Mouse (Mus musculus): Measurements from ENCODE around the gene Cyp3a59. TPM values are rescaled to one million over a fixed set of nuclear protein-coding genes. Genes with fewer than 3 reads are reported as not detected.
"Not testable (repeated sequence)": the region's sequence is repeated elsewhere in the genome, so short reads cannot be mapped to it uniquely, and the experiment has no call there.

Cyp3a59 gene
- total and polyA plus RNA-seq, 3 experiments, result not detected

DNA sequence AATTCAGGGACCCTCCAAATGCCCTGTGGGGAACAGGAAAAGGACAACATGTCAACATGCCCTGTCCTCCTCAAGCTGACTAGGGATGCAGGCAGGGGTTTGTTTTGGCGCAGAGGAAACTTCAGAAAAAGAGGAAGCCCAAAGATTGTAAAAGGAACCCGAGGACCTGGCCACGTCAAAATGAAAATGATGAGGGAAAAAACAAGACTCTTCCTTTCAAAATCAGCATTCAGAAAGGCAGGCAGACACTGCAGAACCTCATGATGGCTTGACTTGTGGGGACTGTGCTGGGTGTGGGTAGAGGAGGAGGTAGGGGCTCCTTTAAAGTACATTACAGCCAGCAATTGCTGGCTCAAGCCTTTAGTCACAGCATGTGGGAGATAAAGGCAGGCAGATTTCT lies 71.4 kb downstream of the Cyp3a59 start:
- TF ChIP-seq KAT2A (conservative IDR thresholded peaks at IDR 0.05; ENCODE audit: low read depth, low read length) (no peak), SMC3 (IDR thresholded peaks at IDR 0.05; ENCODE audit: low read depth, low read length) (no peak), MYB (IDR thresholded peaks at IDR 0.05; ENCODE audit: low read depth, low read length) (no peak), MXI1 (IDR thresholded peaks at IDR 0.05; ENCODE audit: low read depth, low read length) (no peak), CHD2 (IDR thresholded peaks at IDR 0.05; ENCODE audit: low read length) (no peak), CTCF (IDR thresholded peaks at IDR 0.05 in 2 of 3, conservative IDR thresholded peaks at IDR 0.05 in 1 of 3; ENCODE audit: control insufficient read depth in 1 of 3, insufficient read depth in 1 of 3, low read depth in 2 of 3, low read length in 3 of 3, poor library complexity in 1 of 3, severe bottlenecking in 1 of 3) (no peak), RAD21 (IDR thresholded peaks at IDR 0.05; ENCODE audit: low read depth, low read length) (no peak), USF2 (IDR thresholded peaks at IDR 0.05; ENCODE audit: borderline replicate concordance in 1 of 2, insufficient read depth in 1 of 2, low read depth in 1 of 2, low read length in 2 of 2) (no peak), MEF2A (IDR thresholded peaks at IDR 0.05; ENCODE audit: extremely low read depth, insufficient replicate concordance, low read depth, low read length, poor library complexity, severe bottlenecking) (no peak), POLR2AphosphoS5 (IDR thresholded peaks at IDR 0.05; ENCODE audit: borderline replicate concordance, low read depth, low read length) (no peak), CHD1 (IDR thresholded peaks at IDR 0.05; ENCODE audit: low read depth, low read length) (no peak), TBP (IDR thresholded peaks at IDR 0.05; ENCODE audit: low read depth, low read length) (no peak), ELF1 (IDR thresholded peaks at IDR 0.05; ENCODE audit: low read depth, low read length) (no peak), EP300 (IDR thresholded peaks at IDR 0.05; ENCODE audit: low read depth in 1 of 2, low read length in 2 of 2) (no peak), POLR2A (IDR thresholded peaks at IDR 0.05; ENCODE audit: control insufficient read depth in 1 of 2, insufficient read depth in 1 of 2, low read depth in 1 of 2, low read length in 2 of 2, poor library complexity in 1 of 2) (no peak), TCF12 (IDR thresholded peaks at IDR 0.05; ENCODE audit: low read depth, low read length) (no peak), NELFE (IDR thresholded peaks at IDR 0.05; ENCODE audit: low read depth, low read length) (no peak), MYC (IDR thresholded peaks at IDR 0.05; ENCODE audit: low read depth, low read length) (no peak)
- Histone ChIP-seq H3K4me1 (ENCODE audit: control insufficient read depth in 1 of 2, insufficient read depth in 2 of 2, low read length in 2 of 2) (no peaks in the 10 kb centered on the region), H3K9me3 (replicated peaks; ENCODE audit: insufficient read depth, low read length) (no peaks in the 10 kb centered on the region), H3K27ac (ENCODE audit: control insufficient read depth, low read depth, low read length) (no peak overlapping the region), H3K9ac (ENCODE audit: control insufficient read depth, low read depth, low read length, poor library complexity, severe bottlenecking) (no peak overlapping the region), H3K36me3 (ENCODE audit: control insufficient read depth in 1 of 2, insufficient read depth in 2 of 2, low read length in 2 of 2) (no peaks in the 10 kb centered on the region), H3K4me3 (ENCODE audit: control insufficient read depth in 1 of 2, insufficient read depth in 1 of 2, low read depth in 2 of 2, low read length in 2 of 2) (no peak overlapping the region), H3K79me2 (ENCODE audit: control insufficient read depth, insufficient read depth, low read length, poor library complexity) (no peaks in the 10 kb centered on the region), H3K27me3 (ENCODE audit: control insufficient read depth in 1 of 2, insufficient read depth in 2 of 2, low read length in 2 of 2) (no peaks in the 10 kb centered on the region)
- DNase-seq (ENCODE audit: low read depth, low spot score), result no peak

DNA sequence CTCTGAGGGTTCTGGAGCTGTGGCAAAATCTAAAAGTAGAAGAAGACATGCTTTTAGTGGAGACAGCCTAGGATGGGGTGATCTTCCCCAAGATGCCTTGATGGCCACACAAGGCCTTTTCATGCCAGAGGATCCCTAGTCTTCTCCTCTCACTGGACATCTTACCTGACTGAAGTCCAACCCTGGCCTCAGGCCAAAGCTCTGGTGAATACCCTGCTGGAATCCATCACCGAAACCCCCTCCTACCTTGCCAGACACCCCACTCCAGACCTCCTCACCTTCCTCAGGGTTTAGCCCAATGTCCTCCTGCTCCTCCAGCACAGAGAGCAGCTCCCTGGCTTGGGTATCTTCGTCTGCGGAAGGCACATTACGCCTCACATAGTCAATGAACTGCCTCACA lies 79.3 kb downstream of the Cyp3a59 start:
- DNase-seq (ENCODE audit: low read depth, low spot score); H3K27me3 ChIP-seq (ENCODE audit: control insufficient read depth in 1 of 2, insufficient read depth in 2 of 2, low read length in 2 of 2); H3K4me3 ChIP-seq (ENCODE audit: control insufficient read depth in 1 of 2, insufficient read depth in 1 of 2, low read depth in 2 of 2, low read length in 2 of 2); H3K79me2 ChIP-seq (ENCODE audit: control insufficient read depth, insufficient read depth, low read length, poor library complexity); H3K36me3 ChIP-seq (ENCODE audit: control insufficient read depth in 1 of 2, insufficient read depth in 2 of 2, low read length in 2 of 2); H3K4me1 ChIP-seq (ENCODE audit: control insufficient read depth in 1 of 2, insufficient read depth in 2 of 2, low read length in 2 of 2); H3K27ac ChIP-seq (ENCODE audit: control insufficient read depth, low read depth, low read length); H3K9me3 ChIP-seq (replicated peaks; ENCODE audit: insufficient read depth, low read length); H3K9ac ChIP-seq (ENCODE audit: control insufficient read depth, low read depth, low read length, poor library complexity, severe bottlenecking): not testable (repeated sequence)

DNA sequence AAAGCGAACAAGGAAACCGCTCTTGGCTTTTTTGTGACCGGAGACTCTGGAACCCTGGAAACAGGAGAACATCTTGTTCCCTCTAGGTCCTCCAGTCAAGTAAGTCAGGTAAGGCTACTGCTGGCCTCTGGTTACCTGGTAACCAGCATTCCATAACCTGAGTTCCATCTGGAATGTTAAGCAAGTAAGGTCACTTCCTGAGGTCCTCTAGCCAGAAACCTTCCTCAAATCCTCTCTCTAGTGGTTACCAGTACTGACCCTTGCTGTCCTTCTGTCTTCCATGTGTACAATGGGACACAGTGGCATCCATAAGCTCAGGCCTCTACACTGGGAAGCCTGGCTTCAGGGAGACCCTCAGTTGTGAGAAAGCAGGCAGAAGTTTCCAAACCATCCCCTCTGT lies 81.4 kb downstream of the Cyp3a59 start, which contains the start of gene Gm5565:
Gene Gm5565, minus strand, starts transcription at position 101 of the 400 bp plus-strand sequence.
- not testable (repeated sequence) for H3K36me3 ChIP-seq (ENCODE audit: control insufficient read depth in 1 of 2, insufficient read depth in 2 of 2, low read length in 2 of 2); H3K79me2 ChIP-seq (ENCODE audit: control insufficient read depth, insufficient read depth, low read length, poor library complexity); H3K9me3 ChIP-seq (replicated peaks; ENCODE audit: insufficient read depth, low read length); H3K9ac ChIP-seq (ENCODE audit: control insufficient read depth, low read depth, low read length, poor library complexity, severe bottlenecking); H3K27me3 ChIP-seq (ENCODE audit: control insufficient read depth in 1 of 2, insufficient read depth in 2 of 2, low read length in 2 of 2); DNase-seq (ENCODE audit: low read depth, low spot score); H3K27ac ChIP-seq (ENCODE audit: control insufficient read depth, low read depth, low read length); H3K4me1 ChIP-seq (ENCODE audit: control insufficient read depth in 1 of 2, insufficient read depth in 2 of 2, low read length in 2 of 2); H3K4me3 ChIP-seq (ENCODE audit: control insufficient read depth in 1 of 2, insufficient read depth in 1 of 2, low read depth in 2 of 2, low read length in 2 of 2)
